Mouse (Mus musculus) gastrocnemius, postnatal 25 days (tissue): ENCODE measurements around the gene Ticam1. TPM values are rescaled to one million over a fixed set of nuclear protein-coding genes. Genes with fewer than 3 reads are reported as not detected.
A peak's percentile ranks its signal among the peaks of the same experiment; 100 is the strongest.

Experiments
- DNase-seq: peaks from one replicate; pipeline ENCODE4 v3.0.0; 2022
- long read RNA-seq, 2 experiments: library from polyadenylated mRNA; stranded (forward); transcript quantifications; one replicate each; pipeline ENCODE4 v2.0.0; 2021
- total RNA-seq, 2 experiments: library from RNA; stranded (reverse); gene quantifications; 1 replicate in 1 of 2; 2 replicates in 1 of 2; pipeline ENCODE4 v1.2.3; 2021

Ticam1 gene
- 1 to 10 TPM; 2.8 to 3.0 TPM for total RNA-seq
- long read RNA-seq, experiment 1, partial matches to known transcripts, result 0 of 1 reads
- long read RNA-seq, experiment 1, other reads (novel, unspliced or antisense), result 1 of 1 reads
- long read RNA-seq, experiment 2, result 0 reads

- DNase-seq, result peak; percentile 95
Observed at GRCm38 (mm10) chr17:56276643-56277566, at the start of gene Ticam1. Gene Ticam1, minus strand, starts transcription at chr17:56276786.

GRCm38 (mm10) chr17:56325450-56326152 lies 49.0 kb upstream of the Ticam1 start, which contains the start of gene Kdm4b:
Gene Kdm4b, plus strand, starts transcription at chr17:56326062.
- DNase-seq, result peak; percentile 100

DNA sequence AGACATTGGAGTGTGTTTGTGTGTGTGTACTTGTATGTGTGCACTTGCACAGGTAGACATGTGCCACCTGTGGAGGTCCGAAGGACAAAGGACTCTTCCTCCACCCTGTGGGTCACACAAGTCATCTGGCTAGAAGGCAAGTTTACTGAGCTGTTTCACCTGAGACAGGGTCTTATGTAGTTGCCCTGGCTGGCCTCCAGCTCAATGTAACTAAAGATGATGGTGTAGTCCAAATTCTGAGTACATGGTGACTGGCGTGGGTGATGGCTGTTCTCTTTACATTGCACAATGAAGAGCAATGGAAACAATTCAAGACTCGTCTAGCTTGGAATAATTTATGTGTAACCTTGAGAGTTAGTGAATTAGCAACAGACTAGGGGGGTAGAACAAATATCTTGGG lies 47.8 kb upstream of the Ticam1 start:
- DNase-seq, result no peak

GRCm38 (mm10) chr17:56309191-56309945 lies 32.8 kb upstream of the Ticam1 start:
- DNase-seq, result no peak

GRCm38 (mm10) chr17:56308088-56308487 lies 31.5 kb upstream of the Ticam1 start:
- DNase-seq, result no peak

- DNase-seq, result no peak
Observed at GRCm38 (mm10) chr17:56305826-56306225, 29.2 kb upstream of the Ticam1 start.

GRCm38 (mm10) chr17:56305156-56305555 lies 28.6 kb upstream of the Ticam1 start:
- no peak for DNase-seq

GRCm38 (mm10) chr17:56304718-56305117 lies 28.1 kb upstream of the Ticam1 start:
- no peak for DNase-seq

GRCm38 (mm10) chr17:56303847-56304586 lies 27.4 kb upstream of the Ticam1 start:
- DNase-seq, result peak; percentile 95

DNA sequence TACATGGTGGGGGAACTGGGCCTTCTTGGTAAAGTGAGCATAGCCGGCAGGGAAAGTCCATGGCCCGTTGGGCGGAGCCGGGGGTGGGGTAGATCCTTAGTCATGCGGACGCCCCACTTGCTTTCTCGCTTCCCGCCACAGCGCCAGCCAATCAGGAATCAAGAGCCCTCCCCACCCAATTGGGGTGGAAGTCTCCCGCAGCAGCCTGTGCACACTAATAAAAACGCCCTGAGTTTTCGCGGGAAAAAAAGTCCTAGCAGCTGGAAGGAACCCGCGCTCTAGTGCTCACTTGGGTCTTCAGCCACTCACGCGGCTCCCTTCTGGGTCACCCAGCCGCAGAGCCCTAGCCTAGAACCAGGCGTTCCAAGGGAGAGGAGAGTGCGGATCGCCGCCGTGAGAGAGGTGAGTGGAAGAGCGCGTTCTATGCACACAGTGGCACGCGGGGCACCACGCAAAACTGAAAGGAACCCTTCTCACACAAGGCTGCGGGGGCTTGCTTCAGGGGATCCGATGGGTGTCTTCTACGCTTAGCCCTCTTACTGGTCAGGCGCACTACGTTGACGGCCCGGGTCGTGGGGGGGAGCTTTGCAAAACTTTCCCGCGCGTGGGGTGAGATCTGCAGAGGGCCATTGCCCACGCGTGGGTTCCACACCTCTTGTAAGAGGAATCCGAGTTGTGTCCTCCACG lies 26.7 kb upstream of the Ticam1 start, which contains the start of gene Uhrf1:
TSS of gene Uhrf1 (plus strand) at position 162 of the 687 bp plus-strand sequence.
- peak; percentile 70 for DNase-seq

DNA sequence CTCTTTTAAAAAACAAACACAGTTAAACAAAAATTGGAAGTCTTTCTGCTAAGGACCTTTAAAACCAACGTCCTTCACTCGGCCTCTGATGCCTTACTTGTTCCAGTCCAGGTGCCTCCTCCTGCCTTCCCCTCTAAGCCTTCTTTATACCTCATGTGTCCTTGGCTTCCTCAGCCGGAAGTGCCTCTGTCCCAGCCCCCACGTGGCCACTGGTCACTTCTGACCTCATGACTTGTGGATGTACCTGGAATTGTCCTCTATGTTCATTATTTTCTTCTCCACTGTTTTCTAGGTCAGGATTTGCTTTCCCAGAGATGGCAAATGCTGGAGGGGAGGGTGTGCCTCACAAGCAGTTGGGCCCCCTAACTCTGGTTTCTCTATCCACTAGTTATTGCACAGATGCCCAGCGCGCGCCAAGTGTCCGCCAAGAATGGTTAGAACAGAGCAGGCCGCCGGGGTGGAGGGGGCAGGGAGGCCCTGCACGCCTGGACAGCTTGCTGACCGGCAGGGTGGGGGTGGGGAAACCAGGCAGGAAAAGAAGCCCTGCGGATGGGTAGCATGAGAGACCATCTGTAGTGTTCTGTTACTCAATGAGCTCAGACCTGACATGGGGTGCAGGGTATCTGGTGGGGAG lies 25.9 kb upstream of the Ticam1 start:
- no peak for DNase-seq

DNA sequence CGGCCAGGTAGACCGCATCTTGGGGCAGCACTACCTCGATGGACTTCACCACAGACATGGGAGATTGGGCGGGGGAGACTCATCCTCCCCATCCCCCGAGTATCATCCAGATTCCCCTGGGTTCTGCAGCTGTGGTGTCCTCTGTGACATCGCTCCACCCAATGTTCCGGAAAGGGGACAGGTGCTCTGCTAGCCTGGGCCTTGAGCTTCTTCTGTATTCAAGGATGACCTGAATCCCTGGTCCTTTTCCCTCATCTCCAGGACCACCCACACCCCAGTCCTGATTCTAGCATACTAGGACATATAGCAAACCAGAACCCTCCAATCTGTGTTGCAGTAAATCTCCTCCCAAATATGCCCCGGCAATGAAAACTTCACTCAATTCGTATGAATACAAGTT lies 23.6 kb upstream of the Ticam1 start, which contains the start of gene Arrdc5:
TSS of gene Arrdc5 (minus strand) at position 101 of the 400 bp plus-strand sequence.
- no peak for DNase-seq

- DNase-seq, result no peak
Observed at GRCm38 (mm10) chr17:56298238-56298637, 21.7 kb upstream of the Ticam1 start.

GRCm38 (mm10) chr17:56296201-56296600 lies 19.6 kb upstream of the Ticam1 start:
- DNase-seq, result no peak

DNA sequence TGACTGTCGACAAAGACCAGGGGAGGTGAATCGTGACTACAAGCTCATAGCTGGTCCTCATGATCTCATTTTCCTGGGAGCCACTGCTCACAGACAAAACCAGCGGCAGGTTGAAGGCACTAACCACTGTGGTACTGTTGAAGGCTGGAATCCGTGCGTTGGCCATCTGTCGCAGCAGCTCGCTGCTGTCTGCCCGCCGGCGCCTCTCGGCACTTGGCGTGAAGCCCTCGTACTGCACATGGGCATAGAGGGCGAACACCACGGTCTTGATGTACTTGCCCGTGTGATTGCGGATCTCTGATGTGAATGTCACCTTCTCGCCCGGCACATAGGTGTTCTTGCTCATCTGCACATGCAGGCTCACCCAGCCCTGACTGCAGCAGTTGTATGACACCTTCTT lies 17.7 kb upstream of the Ticam1 start:
- DNase-seq, result no peak

- no peak for DNase-seq
Observed at GRCm38 (mm10) chr17:56293291-56293690, 16.7 kb upstream of the Ticam1 start.

DNA sequence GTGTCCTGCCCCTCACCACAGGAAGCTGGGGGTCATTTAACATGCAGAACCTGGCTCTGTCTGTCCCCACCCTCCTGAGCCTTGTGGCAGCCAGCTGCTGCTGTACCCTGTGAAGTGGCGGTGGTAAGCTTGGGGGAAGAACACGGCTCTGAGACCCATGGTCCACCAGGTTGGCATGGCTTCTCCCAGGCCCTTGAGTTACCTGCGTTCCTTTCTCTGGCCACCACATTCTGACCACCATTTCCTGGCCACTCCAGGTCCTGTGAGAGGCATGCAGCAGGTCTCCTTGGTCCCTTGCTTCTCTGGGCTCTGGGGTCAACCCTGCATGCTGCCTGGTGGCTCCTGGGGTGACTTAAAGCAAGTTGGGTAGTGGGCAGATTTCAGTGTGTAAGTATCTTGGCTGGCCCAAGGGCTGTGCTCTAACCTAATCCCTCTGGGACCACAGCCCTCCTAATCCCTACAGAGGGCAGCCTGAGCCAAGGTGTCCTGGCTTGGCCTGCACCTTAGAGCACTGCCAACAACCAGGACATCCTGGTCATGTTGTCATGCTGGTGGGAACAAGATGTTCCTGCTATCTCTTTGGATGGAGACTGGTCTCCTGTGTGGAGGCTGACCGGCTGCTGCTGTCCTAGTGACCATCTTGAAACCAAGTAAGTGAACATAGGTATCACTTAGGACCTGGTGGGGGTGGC lies 16.1 kb upstream of the Ticam1 start, which contains the start of gene Plin3:
TSS of gene Plin3 (minus strand) at position 343 of the 692 bp plus-strand sequence.
- peak; percentile 87 for DNase-seq

GRCm38 (mm10) chr17:56291826-56292475 lies 15.4 kb upstream of the Ticam1 start:
- no peak for DNase-seq

DNA sequence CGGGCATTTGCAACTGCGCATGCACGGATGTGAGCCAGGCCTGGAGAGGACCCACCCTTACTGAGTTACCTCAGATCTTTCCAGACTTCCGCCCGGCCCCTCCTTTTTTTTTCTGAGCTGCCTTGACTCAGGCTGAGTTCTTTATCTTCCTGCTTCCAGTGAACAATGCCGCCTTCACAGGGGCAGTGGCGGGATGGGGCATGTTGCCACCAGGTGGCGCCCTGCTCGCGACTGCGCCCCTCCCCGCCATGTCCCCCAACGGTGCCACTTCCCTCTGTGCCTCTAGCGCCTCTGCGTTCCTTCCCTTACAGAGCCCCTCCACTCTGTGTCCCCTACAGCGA lies 14.6 kb upstream of the Ticam1 start:
- DNase-seq, result peak; percentile 91
